19 mouse cellular contexts compared by ENCODE assay signal in genomic region chr4:45638411-45638810, GRCm38 (mm10).
DNase-seq lines count a peak whose midpoint lies in the region; ATAC-seq lines count a peak whose summit lies in the region.
"Had no signal": no experiment of that assay in that cellular context is flagged by ENCODE, and none has a peak within 500 bp of the region (broad histone marks: within the 10 kb centered on the region; RNA-seq: fewer than 3 reads in every experiment).

No protein-coding gene starts in this region.

- H3K4me3 ChIP-seq in hindbrain, embryonic 15.5 days, result no peak overlapping the region
- no peak overlapping the region for H3K4me3 ChIP-seq in hindbrain, embryonic 10.5 days
- H3K4me3 ChIP-seq in forebrain, embryonic 16.5 days (replicated peaks; ENCODE audit: low read length), result no peak overlapping the region
- H3K4me3 ChIP-seq in midbrain, embryonic 15.5 days, result no peak overlapping the region
- H3K4me3 ChIP-seq: intestine, embryonic 15.5 days; kidney, embryonic 15.5 days; megakaryocyte, embryonic 14.5 days had no signal

- no peaks in the 10 kb centered on the region for H3K9me3 ChIP-seq in hindbrain, embryonic 15.5 days
- peaks cover 8% of the 10 kb centered on the region; the same call in 1 of the 2 replicates for H3K9me3 ChIP-seq in hindbrain, embryonic 10.5 days
- no peaks in the 10 kb centered on the region for H3K9me3 ChIP-seq in forebrain, embryonic 16.5 days (ENCODE audit: control insufficient read depth, low read length)
- H3K9me3 ChIP-seq in midbrain, embryonic 15.5 days, result no peaks in the 10 kb centered on the region
- H3K9me3 ChIP-seq: intestine, embryonic 15.5 days; kidney, embryonic 15.5 days had no signal

- peak overlapping the region; percentile 83 for H3K27ac ChIP-seq in hindbrain, embryonic 15.5 days (replicated peaks)
- H3K27ac ChIP-seq in hindbrain, embryonic 10.5 days, result no peak overlapping the region
- peak overlapping the region; percentile 18; the same call in 1 of the 2 replicates for H3K27ac ChIP-seq in forebrain, embryonic 16.5 days (ENCODE audit: low read length)
- H3K27ac ChIP-seq in midbrain, embryonic 15.5 days, result peak overlapping the region; percentile 81
- H3K27ac ChIP-seq: intestine, embryonic 15.5 days; kidney, embryonic 15.5 days had no signal

- H3K4me1 ChIP-seq in hindbrain, embryonic 15.5 days (replicated peaks), result peaks cover 22% of the 10 kb centered on the region
- H3K4me1 ChIP-seq in hindbrain, embryonic 10.5 days (replicated peaks), result peaks cover 17% of the 10 kb centered on the region
- H3K4me1 ChIP-seq in forebrain, embryonic 16.5 days (replicated peaks; ENCODE audit: control insufficient read depth, insufficient read depth, low read length), result peaks cover 24% of the 10 kb centered on the region
- peaks cover 27% of the 10 kb centered on the region for H3K4me1 ChIP-seq in midbrain, embryonic 15.5 days
- H3K4me1 ChIP-seq: intestine, embryonic 15.5 days; megakaryocyte, embryonic 14.5 days had no signal

- no peak for ATAC-seq in hindbrain, embryonic 15.5 days (ENCODE audit: low FRiP score, low read depth)
- peak; percentile 10; the same call in 1 of the 2 replicates for ATAC-seq in forebrain, embryonic 16.5 days
- ATAC-seq in midbrain, embryonic 15.5 days (replicated peaks), result peak; percentile 27; the same call in 1 of the 2 replicates
- ATAC-seq: intestine, embryonic 15.5 days; Patski had no signal

- no peak overlapping the region for H3K4me2 ChIP-seq in hindbrain, embryonic 15.5 days
- H3K4me2 ChIP-seq in forebrain, embryonic 16.5 days (ENCODE audit: low read length), result no peak overlapping the region
- no peak overlapping the region for H3K4me2 ChIP-seq in midbrain, embryonic 15.5 days
- H3K4me2 ChIP-seq: intestine, embryonic 15.5 days; kidney, embryonic 15.5 days; liver, embryonic 11.5 days had no signal

- H3K36me3 ChIP-seq in hindbrain, embryonic 15.5 days, result no peaks in the 10 kb centered on the region
- no peaks in the 10 kb centered on the region for H3K36me3 ChIP-seq in hindbrain, embryonic 10.5 days
- H3K36me3 ChIP-seq in forebrain, embryonic 16.5 days (ENCODE audit: control insufficient read depth, insufficient read depth), result no peaks in the 10 kb centered on the region
- no peaks in the 10 kb centered on the region for H3K36me3 ChIP-seq in midbrain, embryonic 15.5 days (replicated peaks)
- H3K36me3 ChIP-seq: intestine, embryonic 15.5 days; kidney, embryonic 15.5 days had no signal

- WGBS in hindbrain, embryonic 15.5 days, result 44% methylated on average over 8 of the region's 8 CpGs
- WGBS in hindbrain, embryonic 10.5 days, result 46% methylated on average over 8 of the region's 8 CpGs
- WGBS in forebrain, embryonic 16.5 days, result 27% methylated on average over 8 of the region's 8 CpGs
- WGBS in midbrain, embryonic 15.5 days, result 21% methylated on average over 8 of the region's 8 CpGs

- no peaks in the 10 kb centered on the region for H3K27me3 ChIP-seq in hindbrain, embryonic 15.5 days
- no peaks in the 10 kb centered on the region for H3K27me3 ChIP-seq in hindbrain, embryonic 10.5 days (ENCODE audit: insufficient read depth, poor library complexity, severe bottlenecking)
- no peaks in the 10 kb centered on the region for H3K27me3 ChIP-seq in forebrain, embryonic 16.5 days (replicated peaks; ENCODE audit: control insufficient read depth, insufficient read depth, low read length)
- H3K27me3 ChIP-seq in midbrain, embryonic 15.5 days (replicated peaks), result no peaks in the 10 kb centered on the region
- H3K27me3 ChIP-seq: intestine, embryonic 15.5 days; Patski had no signal

- DNase-seq in hindbrain, embryonic 10.5 days (ENCODE audit: low spot score), result no peak
- DNase-seq in retina, postnatal 1 day, result peak; percentile 61
- no peak for DNase-seq in kidney, adult 18-20 months
- DNase-seq in right cerebral cortex, postnatal 14 days, result no peak
- DNase-seq: adrenal gland, postnatal 25 days; cerebellum, adult 18-20 months; heart, adult 18-20 months; heart, postnatal 36 days; lung, adult 2 months; right cerebral cortex, adult 18-20 months; thymus, postnatal 25 days had no signal

- H3K9ac ChIP-seq in hindbrain, embryonic 15.5 days, result no peak overlapping the region
- no peak overlapping the region for H3K9ac ChIP-seq in forebrain, embryonic 16.5 days (replicated peaks; ENCODE audit: low read depth, low read length)
- H3K9ac ChIP-seq in midbrain, embryonic 15.5 days, result no peak overlapping the region
- H3K9ac ChIP-seq: intestine, embryonic 15.5 days; kidney, embryonic 15.5 days had no signal
